Mouse (Mus musculus) spleen, adult 2 months (tissue): Measurements from ENCODE around the gene Gps1. TPM values are rescaled to one million over a fixed set of nuclear protein-coding genes. Genes with fewer than 3 reads are reported as not detected.

Experiments
- DNase-seq, 2 experiments: peaks; one replicate each; pipeline versions ENCODE4 v3.0.0 to v3.0.0-alpha.2; 2012 to 2021; ENCODE audit warnings: low spot score in 2 of 2, low read depth in 1 of 2
- H3K27ac ChIP-seq: fragments of 200-500 bp; 2 replicates; pipeline ENCODE4 v1.5.1; 2012; ENCODE audit warnings: low read length, inconsistent platforms; ENCODE audit not compliant: insufficient read depth
- H3K27me3 ChIP-seq: fragments of 200-500 bp; 2 replicates; pipeline ENCODE4 v1.6.1; 2012; ENCODE audit warnings: mild to moderate bottlenecking, moderate library complexity, low read length, inconsistent platforms; ENCODE audit not compliant: control insufficient read depth, insufficient read depth
- H3K36me3 ChIP-seq: fragments of 200-500 bp; 2 replicates; pipeline ENCODE4 v1.6.1; 2012; ENCODE audit warnings: mild to moderate bottlenecking, low read length, inconsistent platforms; ENCODE audit not compliant: control insufficient read depth, insufficient read depth
- H3K4me1 ChIP-seq: fragments of 200-500 bp; 2 replicates; pipeline ENCODE4 v1.6.1; 2011; ENCODE audit warnings: inconsistent platforms; ENCODE audit not compliant: control insufficient read depth, insufficient read depth, insufficient read length
- H3K4me3 ChIP-seq: fragments of 200-500 bp; 2 replicates; pipeline ENCODE4 v1.5.1; 2011; ENCODE audit warnings: mild to moderate bottlenecking, inconsistent platforms; ENCODE audit not compliant: insufficient read depth, insufficient read length; ENCODE audit errors: extremely low read depth
- CTCF ChIP-seq: fragments of 200-500 bp; IDR thresholded peaks from 2 replicates; pipeline ENCODE4 v1.5.1; 2011; ENCODE audit warnings: mild to moderate bottlenecking, inconsistent platforms; ENCODE audit not compliant: insufficient read depth, insufficient read length, insufficient replicate concordance; ENCODE audit errors: extremely low read depth
- POLR2A ChIP-seq: fragments of 200-500 bp; IDR thresholded peaks from 2 replicates; pipeline ENCODE4 v1.6.1; 2011; ENCODE audit warnings: low read depth, low read length, inconsistent platforms
- WGBS: fragments of 180-500 bp; shearing (Covaris S2); methylation state at CpG from one replicate; pipeline ENCODE4 v1.1.7; 2018; 5-methylcytosine and 5-hydroxymethylcytosine counted together
- polyA plus RNA-seq: library from polyadenylated mRNA; depleted of rRNA; stranded (reverse); fragments of >200 nt; gene quantifications from 2 replicates; pipeline ENCODE4 v1.2.3, GENCODE M21; 2012

Gene Gps1
- polyA plus RNA-seq, 1 experiment, result 84.9 TPM

- peaks cover 11% of the 10 kb centered on the region; the same call in 1 of the 2 replicates for H3K4me1 ChIP-seq
- H3K27me3 ChIP-seq, result no peaks in the 10 kb centered on the region
- 60% methylated on average over 6 of the region's 6 CpGs for WGBS
- H3K4me3 ChIP-seq, result no peak overlapping the region
- no peak for DNase-seq
- TF ChIP-seq CTCF (no peak), POLR2A (no peak)
- no peak overlapping the region for H3K27ac ChIP-seq
- no peaks in the 10 kb centered on the region; the same call in 1 of the 2 replicates for H3K36me3 ChIP-seq
These were observed 15.3 kb downstream of the Gps1 start for GRCm38 (mm10) chr11:120799316-120799890.

- WGBS, result 18% methylated on average over 10 of the region's 10 CpGs
- Histone ChIP-seq H3K4me1 (peaks cover 8% of the 10 kb centered on the region; the same call in 1 of the 2 replicates), H3K4me3 (no peak overlapping the region), H3K27ac (no peak overlapping the region), H3K27me3 (no peaks in the 10 kb centered on the region), H3K36me3 (no peaks in the 10 kb centered on the region)
- peak; percentile 63 to 81 for DNase-seq
- TF ChIP-seq POLR2A (no peak), CTCF (peak; percentile 78; the same call in 1 of the 2 replicates)
These were observed 16.2 kb downstream of the Gps1 start for GRCm38 (mm10) chr11:120800061-120800904.

GRCm38 (mm10) chr11:120804274-120804673 is 20.2 kb downstream of the Gps1 start:
- no peak for DNase-seq
- no peak overlapping the region for H3K4me3 ChIP-seq
- H3K27ac ChIP-seq, result no peak overlapping the region

GRCm38 (mm10) chr11:120804769-120805168 is 20.7 kb downstream of the Gps1 start:
- Histone ChIP-seq H3K27me3 (no peaks in the 10 kb centered on the region), H3K4me3 (no peak overlapping the region), H3K4me1 (no peaks in the 10 kb centered on the region), H3K36me3 (peaks cover 29% of the 10 kb centered on the region), H3K27ac (no peak overlapping the region)
- no peak for TF ChIP-seq CTCF
- no peak for TF ChIP-seq POLR2A
- WGBS, result 76% methylated on average over 4 of the region's 4 CpGs
- no peak for DNase-seq

More at GRCm38 (mm10) chr11:120804274-120804673, 20.2 kb downstream of the Gps1 start:
- 78% methylated on average over 7 of the region's 7 CpGs for WGBS
- Histone ChIP-seq H3K4me1 (no peaks in the 10 kb centered on the region), H3K36me3 (peaks cover 24% of the 10 kb centered on the region), H3K27me3 (no peaks in the 10 kb centered on the region)
- TF ChIP-seq CTCF (no peak), POLR2A (no peak)

- H3K36me3 ChIP-seq, result peaks cover 38% of the 10 kb centered on the region
- TF ChIP-seq CTCF, result no peak
- TF ChIP-seq POLR2A, result no peak
- H3K4me3 ChIP-seq, result no peak overlapping the region
- H3K27me3 ChIP-seq, result no peaks in the 10 kb centered on the region
- WGBS, result 91% methylated on average over 7 of the region's 7 CpGs
- H3K27ac ChIP-seq, result no peak overlapping the region
- H3K4me1 ChIP-seq, result no peaks in the 10 kb centered on the region
- no peak for DNase-seq
These were observed 21.6 kb downstream of the Gps1 start for GRCm38 (mm10) chr11:120805375-120806298.

GRCm38 (mm10) chr11:120808010-120808409 is 23.9 kb downstream of the Gps1 start:
- H3K36me3 ChIP-seq, result peaks cover 60% of the 10 kb centered on the region

More at GRCm38 (mm10) chr11:120808010-120808409, 23.9 kb downstream of the Gps1 start:
- no peak overlapping the region for H3K4me3 ChIP-seq
- TF ChIP-seq POLR2A (no peak), CTCF (no peak)
- no peaks in the 10 kb centered on the region for H3K4me1 ChIP-seq
- H3K27ac ChIP-seq, result no peak overlapping the region
- WGBS, result 91% methylated on average over 12 of the region's 12 CpGs
- no peaks in the 10 kb centered on the region for H3K27me3 ChIP-seq
- no peak for DNase-seq
